Mouse (Mus musculus) ES-E14 (cell line): Measurements from ENCODE around the gene Atox1. TPM values are rescaled to one million over a fixed set of nuclear protein-coding genes. Genes with fewer than 3 reads are reported as not detected.

Source experiments
- DNase-seq: peaks from one replicate; pipeline ENCODE4 v3.0.0-alpha.2; 2013; ENCODE audit warnings: low read depth, low spot score
- H3K27ac ChIP-seq: 2 replicates; pipeline ENCODE4 v1.5.1; 2012; ENCODE audit warnings: low read depth, mild to moderate bottlenecking, low read length, moderate library complexity, mixed read lengths; ENCODE audit not compliant: poor library complexity, insufficient read depth, severe bottlenecking
- H3K36me3 ChIP-seq: 2 replicates; pipeline ENCODE4 v1.6.1; 2012; ENCODE audit warnings: mild to moderate bottlenecking, low read length, moderate library complexity, mixed read lengths; ENCODE audit not compliant: control insufficient read depth, poor library complexity, insufficient read depth, severe bottlenecking
- H3K4me1 ChIP-seq, 2 experiments: fragments of 150-350 bp in 1 of 2; sonication (generic) in 1 of 2; 2 replicates each; pipeline ENCODE4 v1.6.1; 2012; ENCODE audit warnings: low read length in 2 of 2, mild to moderate bottlenecking in 1 of 2, mixed read lengths in 1 of 2; ENCODE audit not compliant: control insufficient read depth in 2 of 2, insufficient read depth in 2 of 2, poor library complexity in 1 of 2
- H3K4me3 ChIP-seq, 2 experiments: fragments of 150-350 bp in 1 of 2; sonication (generic) in 1 of 2; 2 replicates each; pipeline ENCODE4 v1.5.1; 2012; ENCODE audit warnings: low read length in 2 of 2, low read depth in 1 of 2, mild to moderate bottlenecking in 1 of 2, mixed read lengths in 1 of 2; ENCODE audit not compliant: insufficient read depth in 1 of 2, poor library complexity in 1 of 2, severe bottlenecking in 1 of 2
- H3K9ac ChIP-seq: 2 replicates; pipeline ENCODE4 v1.6.1; 2012; ENCODE audit warnings: low read depth, mild to moderate bottlenecking, low read length, mixed read lengths; ENCODE audit not compliant: poor library complexity, insufficient read depth, severe bottlenecking
- H3K9me3 ChIP-seq: fragments of 150-350 bp; sonication (generic); 2 replicates; pipeline ENCODE4 v1.6.1; 2012; ENCODE audit warnings: low read depth, mild to moderate bottlenecking, low read length; ENCODE audit not compliant: control insufficient read depth, insufficient read depth
- CHD2 ChIP-seq: IDR thresholded peaks from 2 replicates; pipeline ENCODE4 v1.6.1; 2014; ENCODE audit warnings: mild to moderate bottlenecking, low read depth, low read length, inconsistent platforms
- HCFC1 ChIP-seq: IDR thresholded peaks from 2 replicates; pipeline ENCODE4 v1.6.1; 2012; ENCODE audit warnings: low read length, inconsistent platforms, borderline replicate concordance; ENCODE audit not compliant: insufficient read depth
- MAFK ChIP-seq: IDR thresholded peaks from 2 replicates; pipeline ENCODE4 v1.6.1; 2014; ENCODE audit warnings: mild to moderate bottlenecking, low read depth, low read length, inconsistent platforms; ENCODE audit not compliant: insufficient read depth
- ZC3H11A ChIP-seq: IDR thresholded peaks from 2 replicates; pipeline ENCODE4 v1.6.1; 2012; ENCODE audit warnings: low read depth, mild to moderate bottlenecking, inconsistent platforms, low read length, borderline replicate concordance
- ZNF384 ChIP-seq: IDR thresholded peaks from 2 replicates; pipeline ENCODE4 v1.6.1; 2012; ENCODE audit warnings: low read depth, low read length, inconsistent platforms
- in situ Hi-C, 2 experiments: fragments of 600-800 bp; cut with MboI; formaldehyde crosslinking; loops; one replicate each; pipeline ENCODE4 v1.15.1; 2025; ENCODE audit warnings: low sequenced_read_pairs in 2 of 2, inconsistent platforms in 1 of 2; ENCODE audit not compliant: unreplicated experiment in 2 of 2
- total RNA-seq: library from RNA; depleted of rRNA; stranded (reverse); fragments of 300-350 nt; gene quantifications from 2 replicates; pipeline ENCODE4 v1.2.3, GENCODE M21; 2012

Atox1 gene
- total RNA-seq, 1 experiment, result 371 TPM

GRCm38 (mm10) chr11:55412034-55412433 is 49.0 kb downstream of the Atox1 start:
- peaks cover 12% of the 10 kb centered on the region for H3K36me3 ChIP-seq
- DNase-seq, result no peak
- no peak overlapping the region for H3K4me3 ChIP-seq
- TF ChIP-seq ZNF384 (no peak), MAFK (no peak), CHD2 (no peak), HCFC1 (no peak), ZC3H11A (no peak)
- peaks cover 1 to 14% of the 10 kb centered on the region in 2 experiments; a peak in 3 of 4 replicates for H3K4me1 ChIP-seq
- H3K9me3 ChIP-seq, result no peaks in the 10 kb centered on the region
- H3K27ac ChIP-seq, result no peak overlapping the region
- in situ Hi-C loops, result no loop called here
- H3K9ac ChIP-seq, result no peak overlapping the region

- Histone ChIP-seq H3K4me1 (peaks cover 1 to 11% of the 10 kb centered on the region in 2 experiments; a peak in 2 of 4 replicates), H3K27ac (no peak overlapping the region), H3K9me3 (no peaks in the 10 kb centered on the region), H3K36me3 (peaks cover 22% of the 10 kb centered on the region), H3K4me3 (no peak overlapping the region), H3K9ac (no peak overlapping the region)
- TF ChIP-seq ZNF384 (no peak), CHD2 (no peak), MAFK (no peak), ZC3H11A (no peak), HCFC1 (no peak)
- in situ Hi-C loops, result no loop called here
- DNase-seq, result no peak
Observed at GRCm38 (mm10) chr11:55410502-55410901, 50.5 kb downstream of the Atox1 start.

GRCm38 (mm10) chr11:55410005-55410404 is 51.0 kb downstream of the Atox1 start:
- no peak for TF ChIP-seq ZC3H11A
- no peak for TF ChIP-seq CHD2
- TF ChIP-seq ZNF384, result no peak
- TF ChIP-seq MAFK, result no peak
- no peak for TF ChIP-seq HCFC1
- no peak for DNase-seq
- H3K36me3 ChIP-seq, result peaks cover 25% of the 10 kb centered on the region
- no peak overlapping the region for H3K4me3 ChIP-seq
- no peaks in the 10 kb centered on the region for H3K9me3 ChIP-seq
- in situ Hi-C loops, result no loop called here
- H3K9ac ChIP-seq, result no peak overlapping the region
- H3K27ac ChIP-seq, result no peak overlapping the region
- H3K4me1 ChIP-seq, result peaks cover 1 to 8% of the 10 kb centered on the region in 2 experiments; a peak in 2 of 4 replicates

- DNase-seq, result no peak
- Histone ChIP-seq H3K9ac (no peak overlapping the region), H3K27ac (no peak overlapping the region), H3K4me3 (no peak overlapping the region), H3K36me3 (peaks cover 34% of the 10 kb centered on the region), H3K4me1 (peaks cover 1 to 6% of the 10 kb centered on the region in 2 experiments; a peak in 2 of 4 replicates), H3K9me3 (no peaks in the 10 kb centered on the region)
- in situ Hi-C loops, result no loop called here
- no peak for TF ChIP-seq HCFC1
Observed at GRCm38 (mm10) chr11:55407133-55407532, 53.9 kb downstream of the Atox1 start.

GRCm38 (mm10) chr11:55405601-55406469 is 55.2 kb downstream of the Atox1 start:
- Histone ChIP-seq H3K9me3 (no peaks in the 10 kb centered on the region), H3K36me3 (peaks cover 38% of the 10 kb centered on the region), H3K4me3 (no peak overlapping the region), H3K9ac (no peak overlapping the region), H3K4me1 (peaks cover 1 to 6% of the 10 kb centered on the region in 2 experiments; a peak in 2 of 4 replicates), H3K27ac (no peak overlapping the region)
- DNase-seq, result no peak
- in situ Hi-C loops, result no loop called here
- no peak for TF ChIP-seq ZNF384
- TF ChIP-seq ZC3H11A, result no peak
- TF ChIP-seq MAFK, result no peak
- TF ChIP-seq HCFC1, result no peak
- TF ChIP-seq CHD2, result no peak
